Mouse (Mus musculus) heart, adult 11 months (tissue): ENCODE measurements around the gene Srr.

Experiments used
- DNase-seq: peaks from one replicate; pipeline ENCODE4 v3.0.0; 2022

Gene Srr

GRCm38 (mm10) chr11:74857756-74858155 is 68.0 kb downstream of the Srr start:
- DNase-seq = peak; percentile 88
